Mouse (Mus musculus): Measurements from ENCODE around the gene Mrpl53.

DNA sequence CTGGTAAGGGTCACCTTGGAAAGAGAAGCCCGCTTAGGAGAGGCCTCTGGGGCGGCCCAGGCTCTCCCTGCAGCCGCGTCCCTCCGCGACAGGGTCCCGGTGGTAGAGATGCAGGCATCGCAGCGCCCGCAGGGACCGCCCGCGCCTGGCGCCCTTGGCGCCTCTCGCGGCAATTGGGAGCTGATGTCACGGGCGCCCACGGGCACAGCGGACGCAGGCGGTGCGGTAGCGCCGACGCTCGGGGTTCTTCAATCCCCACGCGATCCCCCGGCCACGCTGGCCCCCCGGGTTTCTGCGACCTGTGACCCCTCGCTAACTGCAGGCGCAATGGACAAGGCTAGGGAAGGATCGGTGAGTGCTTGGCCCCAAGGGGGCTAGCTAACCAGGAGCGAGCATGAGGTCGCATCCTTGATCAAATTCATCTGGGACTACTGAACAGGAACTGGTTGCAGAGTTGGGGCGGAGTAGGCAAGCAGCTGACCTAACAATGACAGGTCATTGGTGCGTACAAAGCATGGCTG, 33.4 kb downstream of the Mrpl53 start:
- TF ChIP-seq EP300 (IDR thresholded peaks at IDR 0.05; ENCODE audit: low read depth) (no peak), CTCF (IDR thresholded peaks at IDR 0.05; ENCODE audit: low read depth) (no peak)

All from liver, embryonic 14.5 days (tissue).